Mouse (Mus musculus) hindbrain, embryonic 15.5 days (tissue): ENCODE data around the gene Chp1. TPM values are rescaled to one million over a fixed set of nuclear protein-coding genes. Genes with fewer than 3 reads are reported as not detected.
"Not testable (repeated sequence)": the region's sequence is repeated elsewhere in the genome, so short reads cannot be mapped to it uniquely, and the experiment has no call there.

ENCODE experiments used
- ATAC-seq: fragments of 200-750 bp; cut with Nextera tagmentation; 2 replicates; pipeline ENCODE4 v1.8.0; 2017; ENCODE audit warnings: low read depth, moderate number of reproducible peaks, moderate TSS enrichment; ENCODE audit not compliant: low FRiP score
- H3K27ac ChIP-seq: fragments of 300-500 bp; sonication (generic); replicated peaks from 2 replicates; pipeline ENCODE4 v1.5.1; 2015; ENCODE audit warnings: mild to moderate bottlenecking, inconsistent platforms
- H3K27me3 ChIP-seq: fragments of 300-500 bp; sonication (generic); 2 replicates; pipeline ENCODE4 v1.6.1; 2015; ENCODE audit warnings: control low read depth, inconsistent platforms
- H3K36me3 ChIP-seq: fragments of 300-500 bp; sonication (generic); 2 replicates; pipeline ENCODE4 v1.6.1; 2015; ENCODE audit warnings: control low read depth, inconsistent platforms
- H3K4me1 ChIP-seq: fragments of 300-500 bp; sonication (generic); replicated peaks from 2 replicates; pipeline ENCODE4 v1.6.1; 2015; ENCODE audit warnings: control low read depth, inconsistent platforms
- H3K4me2 ChIP-seq: fragments of 300-500 bp; sonication (generic); 2 replicates; pipeline ENCODE4 v1.6.1; 2015; ENCODE audit warnings: moderate library complexity, mild to moderate bottlenecking, inconsistent platforms
- H3K4me3 ChIP-seq: fragments of 300-500 bp; sonication (generic); 2 replicates; pipeline ENCODE4 v1.5.1; 2015; ENCODE audit warnings: mild to moderate bottlenecking, inconsistent platforms
- H3K9ac ChIP-seq: fragments of 300-500 bp; sonication (generic); 2 replicates; pipeline ENCODE4 v1.6.1; 2015; ENCODE audit warnings: inconsistent platforms
- H3K9me3 ChIP-seq: fragments of 300-500 bp; sonication (generic); 2 replicates; pipeline ENCODE4 v1.6.1; 2016; ENCODE audit warnings: control low read depth, inconsistent platforms
- WGBS: fragments of 180-500 bp; shearing (Covaris S2); methylation state at CpG from one replicate; pipeline ENCODE4 v1.1.7; 2015; 5-methylcytosine and 5-hydroxymethylcytosine counted together
- polyA plus RNA-seq: library from polyadenylated mRNA; unstranded; fragments of >200 nt; fragmentation: Nextera tagmentation; extraction: Ambion mirVana; gene quantifications from 2 replicates; pipeline ENCODE4 v1.2.1, GENCODE M21; 2015

The Chp1 gene
- polyA plus RNA-seq = 54.9 and 55.4 TPM in 2 replicates

DNA sequence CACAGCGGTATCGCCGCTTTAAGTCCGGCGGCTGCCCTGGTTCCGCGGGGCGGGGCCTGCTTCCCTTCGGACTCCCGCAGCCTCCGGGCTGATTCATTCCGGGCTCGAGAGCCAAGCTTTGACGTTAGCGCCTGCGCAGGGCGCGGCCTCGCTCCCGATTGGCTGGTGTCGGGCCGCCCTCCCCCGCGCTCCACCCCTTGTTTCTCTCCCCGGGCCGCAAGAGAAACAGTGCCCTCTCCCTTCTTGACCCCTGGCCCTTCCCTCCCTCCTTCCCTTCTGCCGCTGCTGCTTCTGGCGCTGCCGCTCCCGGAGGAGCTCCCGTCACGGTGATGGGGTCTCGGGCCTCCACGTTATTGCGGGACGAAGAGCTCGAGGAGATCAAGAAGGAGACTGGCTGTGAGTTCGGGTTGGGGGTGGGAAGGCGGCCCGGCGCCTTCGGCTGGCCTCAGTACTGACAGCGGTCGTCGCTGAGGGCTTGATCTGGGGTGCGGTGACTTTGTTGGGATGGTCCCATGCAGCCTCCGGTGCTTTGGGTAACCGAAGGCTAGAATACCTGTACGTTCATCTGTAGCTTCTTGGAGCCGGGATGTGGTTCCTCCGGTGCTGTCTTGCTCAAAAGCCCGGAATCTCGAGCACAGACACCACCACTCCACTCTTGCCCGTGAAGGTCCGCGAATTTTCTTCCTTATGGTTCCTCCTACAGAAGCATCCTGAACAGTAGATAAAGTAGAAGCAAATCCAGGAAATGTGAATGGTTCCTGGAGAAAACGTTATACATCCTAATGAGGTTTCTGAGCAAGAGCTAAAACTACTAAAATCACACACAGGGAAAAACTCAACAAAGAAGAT lies at the start of gene Chp1, which contains the start of gene Exd1:
TSS of gene Chp1 (plus strand) at position 176 of the 849 bp plus-strand sequence.
TSS of gene Exd1 (minus strand) at position 106 of the 849 bp plus-strand sequence.
- peak within 1 kb of the TSS; percentile 87 for H3K4me3 ChIP-seq
- H3K4me1 ChIP-seq = peaks cover 23% of the 10 kb centered on the region
- WGBS = under 1% methylated on average over 57 of the region's 57 CpGs
- H3K4me2 ChIP-seq = peak within 1 kb of the TSS; percentile 62
- H3K9ac ChIP-seq = peak within 1 kb of the TSS; percentile 72
- no peaks in the 10 kb centered on the region for H3K36me3 ChIP-seq
- H3K27ac ChIP-seq = peak within 1 kb of the TSS; percentile 83
- peak; percentile 99 for ATAC-seq
- H3K9me3 ChIP-seq = no peaks in the 10 kb centered on the region
- H3K27me3 ChIP-seq = no peaks in the 10 kb centered on the region

DNA sequence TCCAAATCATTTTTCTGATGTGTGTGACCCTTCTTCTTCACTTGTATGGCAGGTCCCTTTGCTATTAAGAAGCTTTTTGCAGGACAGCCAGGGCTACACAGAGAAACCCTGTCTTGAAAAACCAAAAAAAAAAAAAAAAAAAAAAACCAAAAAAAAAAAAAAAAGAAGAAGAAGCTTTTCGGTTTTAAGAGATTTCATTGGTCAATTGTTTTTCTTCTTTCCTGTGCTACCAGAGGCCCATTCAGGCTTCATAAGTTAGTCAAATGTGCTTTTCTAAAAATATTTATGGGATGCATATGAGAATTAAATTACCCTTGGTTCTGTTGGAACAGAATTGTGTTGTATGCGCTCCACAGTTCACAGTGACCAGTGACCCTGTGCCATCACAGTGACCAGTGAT lies 48.6 kb upstream of the Chp1 start:
- Histone ChIP-seq H3K9me3 (no peaks in the 10 kb centered on the region), H3K27me3 (no peaks in the 10 kb centered on the region), H3K4me2 (no peak overlapping the region), H3K9ac (no peak overlapping the region), H3K4me1 (no peaks in the 10 kb centered on the region), H3K27ac (no peak overlapping the region), H3K4me3 (no peak overlapping the region), H3K36me3 (no peaks in the 10 kb centered on the region)
- 87% methylated on average over 2 of the region's 2 CpGs for WGBS
- no peak for ATAC-seq

DNA sequence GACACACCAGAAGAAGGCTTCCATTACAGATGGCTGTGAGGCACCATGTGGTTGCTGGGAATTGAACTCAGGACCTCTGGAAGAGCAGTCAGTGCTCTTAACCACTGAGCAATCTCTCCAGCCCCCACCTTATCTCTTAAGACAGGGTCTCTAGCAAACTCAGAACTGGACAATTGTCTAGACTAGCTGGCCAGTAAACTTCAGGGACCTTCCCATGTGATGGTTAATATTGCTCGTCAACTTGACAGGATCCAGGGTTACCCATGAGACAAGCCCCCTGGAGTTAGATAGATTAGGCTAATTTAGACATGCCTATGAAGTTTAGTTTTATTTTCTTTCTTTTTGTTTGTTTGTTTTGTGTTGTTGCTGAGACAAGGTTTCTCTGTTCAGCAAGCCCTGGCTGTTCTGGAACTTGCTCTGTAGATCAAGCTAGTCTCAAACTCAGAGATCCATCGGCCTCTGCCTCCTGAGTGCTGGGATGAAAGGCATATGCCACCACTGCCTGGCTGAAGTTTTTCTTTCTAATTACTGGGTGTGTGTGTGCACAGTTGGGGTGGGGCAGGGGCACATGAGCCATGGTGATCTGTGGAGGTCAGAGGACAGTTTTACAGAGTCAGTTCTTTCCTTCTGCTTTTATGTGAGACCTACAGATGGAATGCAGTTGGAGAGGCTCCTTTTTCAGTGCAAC lies 46.4 kb upstream of the Chp1 start:
- WGBS = 92% methylated on average over 2 of the region's 2 CpGs
- no peak for ATAC-seq
- Histone ChIP-seq H3K36me3 (no peaks in the 10 kb centered on the region), H3K9ac (no peak overlapping the region), H3K4me3 (no peak overlapping the region), H3K9me3 (no peaks in the 10 kb centered on the region), H3K27me3 (no peaks in the 10 kb centered on the region), H3K4me1 (no peaks in the 10 kb centered on the region), H3K4me2 (no peak overlapping the region), H3K27ac (no peak overlapping the region)

DNA sequence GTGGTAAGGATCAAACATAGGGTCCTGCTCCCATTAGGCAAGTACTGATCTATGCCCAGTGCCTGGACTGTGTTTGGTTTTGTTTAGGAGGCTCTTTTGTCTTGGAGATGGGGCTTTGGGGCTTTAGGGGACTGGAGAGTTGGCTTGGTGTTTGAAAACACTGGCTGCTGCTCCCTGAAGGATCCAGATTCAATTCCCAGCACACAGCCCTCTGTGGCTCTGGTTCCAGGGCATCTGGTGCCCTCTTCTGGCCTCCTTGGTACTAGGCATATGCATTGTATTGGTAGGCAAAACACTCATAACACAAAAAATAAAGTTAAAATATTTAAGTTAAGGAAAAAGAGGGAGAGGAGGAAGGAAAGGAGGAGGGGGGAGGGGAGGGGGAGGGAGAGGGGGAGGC lies 40.4 kb upstream of the Chp1 start:
- Histone ChIP-seq H3K9ac (no peak overlapping the region), H3K4me1 (no peaks in the 10 kb centered on the region), H3K9me3 (no peaks in the 10 kb centered on the region), H3K4me3 (no peak overlapping the region), H3K27ac (no peak overlapping the region), H3K4me2 (no peak overlapping the region), H3K36me3 (no peaks in the 10 kb centered on the region), H3K27me3 (no peaks in the 10 kb centered on the region)
- no peak for ATAC-seq

DNA sequence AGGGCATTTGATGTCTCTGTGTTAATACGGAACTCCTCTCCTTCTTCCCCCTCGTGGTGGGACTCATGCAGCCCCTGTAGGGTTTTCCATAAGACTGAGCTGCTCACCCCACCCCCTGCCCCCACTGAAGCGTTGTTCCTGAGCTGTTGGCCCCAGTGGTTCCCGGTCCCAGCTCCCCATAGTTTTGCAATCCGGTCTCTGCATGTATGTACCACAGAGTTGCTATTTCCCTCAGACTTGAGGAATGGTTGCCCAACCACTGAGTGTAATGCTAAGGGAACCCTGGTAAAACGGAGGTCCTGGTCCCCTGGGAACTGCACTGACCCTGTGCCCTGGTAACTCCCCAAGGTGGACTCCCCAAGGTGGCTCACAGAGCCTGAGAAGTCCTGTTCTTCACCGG lies 39.0 kb upstream of the Chp1 start:
- H3K36me3 ChIP-seq, H3K4me2 ChIP-seq, H3K9ac ChIP-seq, H3K27me3 ChIP-seq, H3K4me1 ChIP-seq, H3K27ac ChIP-seq, H3K9me3 ChIP-seq, H3K4me3 ChIP-seq, ATAC-seq: not testable (repeated sequence)
- 71% methylated on average over 7 of the region's 7 CpGs for WGBS

DNA sequence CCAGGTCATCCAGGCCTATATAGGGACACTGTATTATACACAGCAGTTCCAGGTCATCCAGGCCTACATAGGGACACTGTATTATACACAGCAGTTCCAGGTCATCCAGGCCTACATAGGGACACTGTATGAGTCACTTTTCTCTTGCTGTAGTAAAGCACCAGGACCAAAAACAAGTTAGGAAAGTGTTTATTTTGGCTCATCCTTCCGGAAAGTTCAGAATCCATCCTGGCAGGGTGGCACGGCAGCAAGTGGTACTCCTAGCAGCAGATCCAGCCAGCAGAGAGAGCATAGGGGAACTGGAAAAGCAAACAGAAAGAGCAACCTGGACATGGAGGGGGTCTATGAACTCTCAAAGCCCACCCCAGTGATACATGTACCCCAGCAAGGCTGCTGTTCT lies 36.6 kb upstream of the Chp1 start:
- H3K4me2 ChIP-seq = no peak overlapping the region

DNA sequence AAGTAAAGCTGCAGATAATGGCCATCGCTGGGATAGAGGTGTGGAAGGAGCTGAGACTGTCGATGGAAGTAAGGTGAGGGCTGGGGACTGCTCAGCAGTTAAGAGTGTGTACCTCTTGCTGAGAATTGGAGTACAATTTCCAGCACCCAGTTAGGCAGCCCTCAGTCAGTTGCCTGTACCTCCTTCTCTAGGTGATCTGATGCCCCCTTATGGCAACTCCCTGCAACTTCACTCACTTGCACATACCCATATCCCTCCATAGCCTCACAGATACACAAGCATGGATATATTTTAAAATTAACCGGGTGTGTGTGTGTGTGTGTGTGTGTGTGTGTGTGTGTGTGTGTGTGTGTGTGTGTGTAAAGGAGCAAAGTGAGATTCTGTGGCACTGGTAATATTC lies 35.2 kb upstream of the Chp1 start:
- Histone ChIP-seq H3K36me3 (no peaks in the 10 kb centered on the region), H3K9me3 (no peaks in the 10 kb centered on the region), H3K9ac (no peak overlapping the region), H3K4me1 (no peaks in the 10 kb centered on the region), H3K27me3 (no peaks in the 10 kb centered on the region), H3K4me3 (no peak overlapping the region), H3K27ac (no peak overlapping the region), H3K4me2 (no peak overlapping the region)
- WGBS = 86% methylated on average over 3 of the region's 3 CpGs
- no peak for ATAC-seq

More for the DNA sequence above, 36.6 kb upstream of the Chp1 start:
- H3K27ac ChIP-seq = no peak overlapping the region
- no peaks in the 10 kb centered on the region for H3K9me3 ChIP-seq
- H3K9ac ChIP-seq = no peak overlapping the region
- no peak overlapping the region for H3K4me3 ChIP-seq
- no peaks in the 10 kb centered on the region for H3K27me3 ChIP-seq
- no peak for ATAC-seq
- H3K4me1 ChIP-seq = no peaks in the 10 kb centered on the region
- no peaks in the 10 kb centered on the region for H3K36me3 ChIP-seq
- WGBS = 80% methylated on average over 2 of the region's 2 CpGs

DNA sequence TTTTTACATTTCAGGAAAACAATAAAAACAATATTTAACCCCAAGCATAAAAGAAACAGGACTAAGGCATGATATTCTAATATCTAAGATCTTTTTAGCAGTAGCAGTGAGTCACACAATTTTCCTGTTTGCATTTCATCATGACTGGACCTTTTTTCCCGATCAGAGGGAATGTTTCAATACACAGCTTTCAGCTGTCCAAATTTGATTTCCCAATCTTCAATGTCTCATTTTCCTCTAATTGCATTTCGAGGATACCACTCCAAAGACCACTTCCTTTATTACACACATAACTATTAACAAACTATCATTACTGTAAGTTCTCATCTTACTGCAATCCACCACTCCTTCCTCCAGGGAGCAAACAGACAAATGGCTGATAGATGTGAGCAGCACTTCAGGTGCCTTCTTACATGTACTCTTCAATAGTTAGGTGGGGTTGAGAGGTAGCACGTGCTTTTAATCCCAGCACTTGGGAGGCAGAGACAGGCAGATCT lies 33.4 kb upstream of the Chp1 start:
- no peaks in the 10 kb centered on the region for H3K4me1 ChIP-seq
- WGBS = 86% methylated on average over 3 of the region's 3 CpGs
- H3K9me3 ChIP-seq = no peaks in the 10 kb centered on the region
- ATAC-seq = no peak
- H3K9ac ChIP-seq = no peak overlapping the region
- no peak overlapping the region for H3K4me2 ChIP-seq
- no peaks in the 10 kb centered on the region for H3K36me3 ChIP-seq
- no peak overlapping the region for H3K4me3 ChIP-seq
- no peak overlapping the region for H3K27ac ChIP-seq
- no peaks in the 10 kb centered on the region for H3K27me3 ChIP-seq

DNA sequence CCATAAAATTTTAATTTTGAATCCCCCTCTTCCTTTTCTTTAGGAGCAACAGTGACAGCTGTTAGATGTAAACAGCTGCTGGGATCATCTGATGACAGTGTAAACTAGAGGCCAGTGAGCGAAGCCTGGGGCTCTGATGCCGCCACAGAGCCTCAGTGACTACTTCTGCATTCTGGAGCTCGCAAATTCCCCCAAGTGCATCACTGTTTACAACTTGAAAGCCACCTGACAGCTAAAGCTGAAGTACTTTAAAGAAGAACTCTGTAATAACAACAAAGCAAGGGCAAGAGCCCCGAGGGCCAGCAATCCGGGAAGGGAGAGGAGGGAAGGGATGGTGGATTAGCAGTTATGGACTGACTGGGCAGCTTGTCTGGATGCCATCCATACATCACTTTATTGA lies 30.7 kb upstream of the Chp1 start:
- no peak overlapping the region for H3K4me3 ChIP-seq
- 68% methylated on average over 5 of the region's 5 CpGs for WGBS
- H3K27me3 ChIP-seq = no peaks in the 10 kb centered on the region
- no peaks in the 10 kb centered on the region for H3K9me3 ChIP-seq
- no peak overlapping the region for H3K4me2 ChIP-seq
- H3K9ac ChIP-seq = no peak overlapping the region
- H3K27ac ChIP-seq = no peak overlapping the region
- ATAC-seq = no peak
- H3K4me1 ChIP-seq = no peaks in the 10 kb centered on the region
- no peaks in the 10 kb centered on the region for H3K36me3 ChIP-seq

DNA sequence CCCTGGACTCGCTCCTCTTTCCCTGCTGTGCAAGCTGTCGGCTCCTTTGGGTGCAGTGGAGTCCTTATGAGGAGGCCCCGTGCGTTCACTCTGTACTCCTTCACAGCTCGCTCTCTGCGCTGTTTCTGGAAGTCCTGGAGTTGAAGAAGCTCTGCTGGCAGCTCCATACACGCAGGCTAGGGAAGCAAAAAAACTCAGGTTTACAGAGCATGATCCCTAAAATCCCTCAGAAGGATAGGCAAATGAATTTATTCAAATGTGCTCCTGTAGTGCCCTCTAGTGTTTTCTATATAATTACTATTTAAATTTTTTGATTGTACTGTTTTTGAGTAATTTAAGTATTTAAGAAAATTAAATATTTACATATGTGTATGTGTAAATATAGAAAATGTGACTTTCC lies 26.9 kb upstream of the Chp1 start:
- Histone ChIP-seq H3K36me3 (no peaks in the 10 kb centered on the region), H3K27ac (no peak overlapping the region), H3K9ac (no peak overlapping the region), H3K9me3 (no peaks in the 10 kb centered on the region), H3K4me2 (no peak overlapping the region), H3K4me3 (no peak overlapping the region), H3K4me1 (no peaks in the 10 kb centered on the region), H3K27me3 (no peaks in the 10 kb centered on the region)
- 76% methylated on average over 7 of the region's 7 CpGs for WGBS
- ATAC-seq = no peak

DNA sequence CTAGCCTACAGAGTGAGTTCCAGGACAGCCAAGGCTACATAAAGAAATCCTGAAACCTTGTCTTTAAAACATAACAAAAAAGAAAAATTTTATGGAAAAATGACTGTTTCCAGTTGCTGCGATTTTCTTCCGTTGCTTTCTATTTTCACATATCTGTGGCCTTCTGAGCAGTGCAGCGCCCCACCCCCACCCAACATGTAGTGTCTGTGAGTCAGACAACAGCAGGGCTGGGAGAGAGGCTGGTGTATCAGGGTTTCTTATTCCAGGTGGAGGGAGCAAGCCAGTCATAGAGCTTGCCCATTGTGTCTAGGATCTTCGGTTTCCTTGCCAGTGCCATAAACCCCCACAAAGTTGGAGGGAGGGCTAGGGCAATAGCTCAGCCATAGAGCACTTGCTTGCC lies 23.7 kb upstream of the Chp1 start:
- no peaks in the 10 kb centered on the region for H3K9me3 ChIP-seq
- no peak overlapping the region for H3K4me3 ChIP-seq
- no peak for ATAC-seq
- H3K9ac ChIP-seq = no peak overlapping the region
- no peak overlapping the region for H3K27ac ChIP-seq
- no peaks in the 10 kb centered on the region for H3K27me3 ChIP-seq
- no peaks in the 10 kb centered on the region for H3K36me3 ChIP-seq
- 88% methylated on average over 4 of the region's 4 CpGs for WGBS
- H3K4me1 ChIP-seq = no peaks in the 10 kb centered on the region
- no peak overlapping the region for H3K4me2 ChIP-seq

DNA sequence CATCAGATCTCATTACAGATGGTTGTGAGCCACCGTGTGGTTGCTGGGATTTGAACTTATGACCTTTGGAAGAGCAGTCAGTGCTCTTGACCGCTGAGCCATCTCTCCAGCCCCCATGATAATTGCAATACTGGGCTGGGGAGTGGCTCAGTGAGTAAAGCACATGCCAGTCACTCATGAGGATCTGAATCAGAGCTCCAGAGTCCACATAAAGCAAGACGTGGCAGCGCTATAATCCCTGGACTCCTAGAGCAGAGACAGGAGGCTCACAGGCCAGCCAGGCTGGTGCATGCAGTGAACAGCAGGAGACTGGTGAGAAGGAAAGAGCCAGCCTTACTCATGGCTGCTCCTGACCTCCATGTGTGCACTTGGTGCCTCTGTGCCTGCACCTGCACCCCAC lies 22.1 kb upstream of the Chp1 start:
- ATAC-seq = no peak
- no peaks in the 10 kb centered on the region for H3K36me3 ChIP-seq
- no peak overlapping the region for H3K9ac ChIP-seq
- H3K27ac ChIP-seq = no peak overlapping the region
- no peak overlapping the region for H3K4me2 ChIP-seq
- no peaks in the 10 kb centered on the region for H3K9me3 ChIP-seq
- H3K27me3 ChIP-seq = no peaks in the 10 kb centered on the region
- H3K4me3 ChIP-seq = no peak overlapping the region
- WGBS = 56% methylated on average over 4 of the region's 4 CpGs
- H3K4me1 ChIP-seq = no peaks in the 10 kb centered on the region
